Mouse (Mus musculus) hindlimb bud, embryonic 11.5 days (tissue): ENCODE data around the gene Txnip.

Source experiments
- DNase-seq: peaks from one replicate; pipeline ENCODE4 v3.0.0-alpha.2; 2012; ENCODE audit warnings: low read depth, low spot score; ENCODE audit errors: extremely low spot score

Txnip gene

DNA sequence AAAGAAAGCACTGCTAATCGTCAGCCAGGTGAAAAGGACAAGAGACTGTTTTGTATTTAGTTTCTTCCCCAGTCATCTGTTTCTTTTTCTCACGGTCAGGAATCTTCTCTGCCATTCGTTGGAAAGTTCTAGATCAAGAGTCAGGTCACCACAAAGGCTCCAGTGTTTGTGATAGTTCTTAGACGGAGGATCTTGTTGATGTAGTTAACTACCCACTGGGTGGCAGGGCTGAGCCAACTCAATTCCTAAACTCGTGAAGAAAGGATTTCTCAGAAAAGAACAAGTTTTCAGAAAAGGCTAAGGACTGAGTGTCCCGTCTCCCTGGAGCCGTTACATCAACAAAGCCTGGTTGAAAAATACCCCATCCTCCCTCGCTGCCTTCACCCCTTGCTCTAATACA lies 6.6 kb upstream of the Txnip start:
- DNase-seq, result no peak

- no peak for DNase-seq
Measured at GRCm38 (mm10) chr3:96551890-96552289, 5.9 kb upstream of the Txnip start.

GRCm38 (mm10) chr3:96553601-96554000 lies 4.2 kb upstream of the Txnip start:
- DNase-seq, result no peak

- DNase-seq, result no peak
Measured at GRCm38 (mm10) chr3:96554251-96554650, 3.5 kb upstream of the Txnip start.

DNA sequence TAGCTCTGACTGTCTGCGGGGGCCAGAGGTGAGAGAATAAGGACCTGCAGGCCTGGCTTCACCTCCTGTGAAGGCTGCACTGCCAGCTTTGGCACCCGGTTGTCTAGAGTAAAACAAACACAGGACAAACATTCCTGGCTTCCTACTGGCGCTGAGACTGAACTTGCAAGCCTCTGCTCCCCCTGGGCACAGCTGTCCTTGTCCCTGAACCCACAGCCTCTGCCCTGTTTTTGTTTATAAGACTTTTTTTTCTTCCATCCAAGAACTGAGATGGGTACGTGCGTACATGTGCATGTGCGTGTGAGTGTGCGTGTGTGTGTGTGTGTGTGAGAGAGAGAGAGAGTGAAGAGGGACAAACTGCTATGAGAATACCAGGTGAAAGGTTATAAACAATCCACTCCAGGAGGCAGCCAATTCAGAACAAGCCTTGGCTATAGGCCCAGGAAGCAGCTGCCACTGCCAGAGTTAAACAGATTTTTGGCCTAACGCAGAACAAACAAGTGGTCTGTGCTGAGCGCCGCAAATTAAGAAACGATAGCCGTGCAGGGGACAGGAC lies 2.6 kb upstream of the Txnip start:
- DNase-seq, result no peak

DNA sequence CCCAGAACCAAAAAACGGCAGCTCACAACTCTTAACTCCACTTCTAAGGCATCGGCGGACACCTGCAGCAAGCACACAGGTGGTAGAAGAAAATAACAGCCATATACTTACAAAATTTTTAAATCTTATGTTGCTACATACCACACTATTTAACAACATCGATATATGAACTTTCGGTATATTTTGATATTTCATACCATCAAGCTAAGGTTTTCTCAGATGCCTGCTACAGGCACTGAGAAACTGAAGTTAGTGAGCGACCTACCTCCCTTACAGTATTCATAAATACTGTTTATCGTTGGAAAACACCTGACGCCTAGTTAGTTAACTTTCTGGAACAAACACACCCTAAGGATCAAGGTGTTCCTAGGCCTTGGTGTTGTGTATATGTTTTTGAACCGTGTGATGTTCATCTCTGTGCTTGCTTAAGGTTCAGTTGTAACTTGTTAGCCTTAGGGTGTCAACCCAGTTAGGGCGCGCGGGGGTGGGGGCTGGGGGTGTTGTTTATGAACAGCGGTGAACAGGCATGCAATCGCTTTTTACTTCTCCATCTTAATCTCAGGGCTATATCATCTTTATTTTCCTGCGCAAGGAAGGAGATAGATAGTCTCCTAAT lies 1.6 kb upstream of the Txnip start:
- DNase-seq, result no peak

DNA sequence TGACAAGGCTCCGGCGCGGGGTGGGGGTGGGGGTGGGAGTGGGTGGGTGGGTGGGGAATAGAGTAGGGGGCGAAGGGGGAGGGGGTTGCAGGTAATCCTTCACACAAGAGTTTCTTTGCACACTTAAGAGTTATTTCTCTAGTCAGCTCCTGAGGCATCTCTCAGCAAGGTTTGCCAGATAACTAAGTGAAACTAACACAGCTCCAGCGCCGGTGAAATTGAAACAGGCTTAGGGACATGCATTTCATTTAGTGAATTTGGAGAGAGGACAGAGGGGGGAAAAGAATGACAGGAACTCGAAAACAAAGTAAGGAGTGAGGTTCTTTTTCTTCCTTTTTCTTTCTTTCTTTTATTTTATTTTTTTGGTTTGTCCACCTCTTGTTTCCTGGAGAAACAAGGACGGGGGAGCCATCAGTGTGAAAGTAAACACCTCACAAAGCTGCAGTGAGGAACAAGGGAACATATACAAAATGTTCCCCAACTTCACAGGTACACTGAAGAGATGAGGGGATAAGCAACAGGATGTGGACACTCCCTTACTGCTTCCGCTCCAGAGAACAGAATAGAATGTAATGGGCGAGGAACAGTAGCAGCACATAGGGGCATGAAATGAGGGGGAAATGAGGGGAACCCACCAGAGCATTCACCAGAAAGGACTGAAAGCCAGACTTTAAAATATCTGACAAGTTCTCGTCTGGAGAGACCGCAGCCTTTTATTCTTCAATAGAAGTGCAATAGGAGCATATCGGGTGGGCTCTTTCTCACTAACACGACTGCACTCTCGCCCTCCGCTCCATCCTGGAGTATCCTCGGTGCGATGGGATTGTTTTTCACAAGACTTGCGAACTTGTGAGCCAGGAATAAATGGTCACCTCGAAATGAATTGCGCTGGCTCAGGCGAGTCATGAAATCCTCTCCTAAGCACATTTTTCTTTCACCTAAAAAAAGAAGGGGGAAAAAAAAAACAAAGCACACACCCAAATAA lies 814 bp upstream of the Txnip start:
- no peak for DNase-seq

GRCm38 (mm10) chr3:96558159-96558558 lies 402 bp downstream of the Txnip start:
- DNase-seq, result no peak

- no peak for DNase-seq
Measured at GRCm38 (mm10) chr3:96558668-96559196, 975 bp downstream of the Txnip start.

GRCm38 (mm10) chr3:96559398-96559910 lies 1.7 kb downstream of the Txnip start:
- DNase-seq, result no peak

DNA sequence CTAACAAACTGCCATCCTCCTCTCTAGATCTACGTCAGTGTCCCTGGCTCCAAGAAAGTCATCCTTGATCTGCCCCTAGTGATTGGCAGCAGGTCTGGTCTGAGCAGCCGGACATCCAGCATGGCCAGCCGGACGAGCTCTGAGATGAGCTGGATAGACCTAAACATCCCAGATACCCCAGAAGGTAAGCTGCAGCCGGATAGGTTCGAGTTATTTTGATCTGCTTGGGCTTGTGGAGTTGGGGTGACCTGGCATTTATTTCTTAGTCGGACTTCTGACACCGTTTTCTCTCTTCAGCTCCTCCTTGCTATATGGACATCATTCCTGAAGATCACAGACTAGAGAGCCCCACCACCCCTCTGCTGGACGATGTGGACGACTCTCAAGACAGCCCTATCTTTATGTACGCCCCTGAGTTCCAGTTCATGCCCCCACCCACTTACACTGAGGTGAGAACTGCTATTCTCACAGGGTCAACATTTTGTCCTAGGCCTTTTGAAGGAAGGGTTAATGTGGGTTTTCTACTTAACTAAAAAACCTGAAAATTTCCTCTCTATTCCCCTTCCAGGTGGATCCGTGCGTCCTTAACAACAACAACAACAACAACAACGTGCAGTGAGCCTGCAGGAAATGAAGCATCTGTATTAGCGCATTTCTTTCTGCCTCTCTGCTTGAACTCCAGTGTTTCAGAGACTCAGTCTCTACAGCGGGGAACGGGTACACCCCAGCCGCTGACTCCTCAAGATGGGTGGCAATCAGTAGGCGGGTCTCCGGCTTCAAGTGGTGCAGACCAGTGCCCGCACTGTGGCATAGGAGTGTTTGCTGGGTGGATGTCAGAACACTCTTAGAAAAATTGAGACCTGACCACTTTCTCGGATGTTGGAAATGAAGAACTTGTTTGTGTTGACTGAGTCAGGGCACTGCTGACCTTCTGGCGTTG lies 2.4 kb downstream of the Txnip start:
- no peak for DNase-seq

GRCm38 (mm10) chr3:96560881-96561668 lies 3.3 kb downstream of the Txnip start:
- DNase-seq, result no peak

DNA sequence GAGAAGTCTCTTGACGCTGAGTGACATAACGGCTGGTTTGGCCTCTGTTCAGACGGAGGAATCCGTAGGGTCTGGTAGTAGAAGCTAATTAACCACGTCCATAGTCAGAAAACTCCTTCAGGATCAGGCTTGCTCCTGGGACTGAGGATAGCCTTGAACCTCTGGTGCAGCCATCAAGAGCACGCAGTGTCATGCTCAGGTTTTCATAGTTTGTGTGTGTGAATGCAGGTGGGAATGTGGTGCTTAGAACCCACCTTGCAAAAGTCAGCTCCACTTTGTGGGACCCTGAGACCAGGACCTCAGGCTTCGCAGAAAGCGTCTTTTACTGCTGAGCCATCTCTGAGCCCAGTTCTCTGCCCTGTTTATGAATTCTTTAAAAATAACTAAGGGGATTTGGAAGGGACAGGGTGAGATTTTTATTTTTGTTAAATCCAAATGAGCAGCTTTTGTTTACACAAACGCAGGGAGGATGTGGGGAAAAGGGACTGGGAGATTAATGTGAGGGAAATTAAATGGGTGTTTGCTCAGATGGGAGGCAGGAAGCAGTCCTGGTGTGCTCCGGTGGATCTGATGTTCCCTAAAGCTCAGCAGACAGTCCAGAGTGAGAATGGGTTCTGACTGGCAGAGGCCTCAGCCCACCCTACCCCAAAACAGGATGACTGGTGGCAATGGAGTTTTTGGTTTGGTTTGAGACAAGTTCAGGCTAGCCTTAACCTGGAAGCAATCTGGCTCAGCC lies 4.4 kb downstream of the Txnip start:
- DNase-seq, result no peak

DNA sequence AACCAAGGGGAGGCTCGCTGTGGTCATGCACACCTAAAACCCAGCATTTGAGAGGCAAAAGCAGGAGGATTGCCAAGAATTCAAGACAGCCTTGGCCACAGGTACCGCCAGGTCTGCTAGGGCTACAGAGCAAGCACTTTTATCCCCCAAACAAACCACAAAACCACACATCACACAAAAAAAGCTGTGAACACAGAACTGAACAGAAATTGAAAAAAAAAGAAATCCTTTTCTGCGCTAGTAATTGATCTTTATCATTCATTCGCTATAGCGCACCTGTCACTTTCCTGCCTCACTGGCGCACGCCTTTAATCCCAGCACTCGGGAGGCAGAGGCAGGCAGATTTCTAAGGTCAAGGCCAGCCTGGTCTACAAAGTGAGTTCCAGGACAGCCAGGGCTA lies 5.5 kb downstream of the Txnip start:
- DNase-seq, result no peak

- no peak for DNase-seq
Measured at GRCm38 (mm10) chr3:96563911-96564632, 6.3 kb downstream of the Txnip start.

DNA sequence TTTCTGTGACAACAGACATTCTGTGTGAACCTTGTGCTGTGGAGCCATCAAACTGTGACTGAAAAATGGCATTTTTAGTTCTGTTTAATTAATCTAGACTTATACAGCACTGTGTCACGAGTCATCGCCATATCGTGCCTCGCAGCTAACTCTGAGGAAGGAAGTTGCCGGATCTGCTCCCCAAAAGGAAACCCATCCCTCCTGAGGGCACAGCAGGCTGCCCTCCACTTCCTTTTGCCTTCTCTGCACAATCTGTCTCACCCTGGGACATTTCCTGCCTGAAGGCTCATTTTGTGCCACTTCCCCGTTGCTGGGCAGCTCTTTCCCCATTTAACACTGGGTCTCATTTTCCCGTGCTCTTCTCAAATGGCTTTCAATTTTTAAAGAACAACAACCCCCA lies 6.9 kb downstream of the Txnip start:
- no peak for DNase-seq

DNA sequence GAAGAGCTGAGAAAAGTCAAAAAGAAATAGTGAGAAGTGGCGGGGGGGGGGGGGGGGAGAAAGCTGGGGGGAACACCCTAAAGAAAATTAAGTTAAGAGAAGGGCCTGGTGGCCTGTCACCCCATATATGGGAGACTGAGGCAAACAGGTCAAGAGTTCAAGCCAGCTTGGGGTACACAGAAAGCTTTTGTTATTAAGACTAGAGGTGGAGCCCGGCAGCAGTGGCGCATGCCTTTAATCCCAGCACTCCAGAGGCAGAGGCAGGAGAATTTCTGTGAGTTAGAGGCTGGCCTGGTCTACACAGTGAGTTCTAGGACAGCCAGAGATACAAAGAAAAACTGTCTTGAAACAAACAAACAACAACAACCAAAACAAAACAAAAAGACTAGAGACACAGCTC lies 7.3 kb downstream of the Txnip start:
- DNase-seq, result no peak
